Mouse (Mus musculus): ENCODE measurements around the gene Vps51.
A peak's percentile ranks its signal among the peaks of the same experiment; 100 is the strongest.

Vps51 gene

DNA sequence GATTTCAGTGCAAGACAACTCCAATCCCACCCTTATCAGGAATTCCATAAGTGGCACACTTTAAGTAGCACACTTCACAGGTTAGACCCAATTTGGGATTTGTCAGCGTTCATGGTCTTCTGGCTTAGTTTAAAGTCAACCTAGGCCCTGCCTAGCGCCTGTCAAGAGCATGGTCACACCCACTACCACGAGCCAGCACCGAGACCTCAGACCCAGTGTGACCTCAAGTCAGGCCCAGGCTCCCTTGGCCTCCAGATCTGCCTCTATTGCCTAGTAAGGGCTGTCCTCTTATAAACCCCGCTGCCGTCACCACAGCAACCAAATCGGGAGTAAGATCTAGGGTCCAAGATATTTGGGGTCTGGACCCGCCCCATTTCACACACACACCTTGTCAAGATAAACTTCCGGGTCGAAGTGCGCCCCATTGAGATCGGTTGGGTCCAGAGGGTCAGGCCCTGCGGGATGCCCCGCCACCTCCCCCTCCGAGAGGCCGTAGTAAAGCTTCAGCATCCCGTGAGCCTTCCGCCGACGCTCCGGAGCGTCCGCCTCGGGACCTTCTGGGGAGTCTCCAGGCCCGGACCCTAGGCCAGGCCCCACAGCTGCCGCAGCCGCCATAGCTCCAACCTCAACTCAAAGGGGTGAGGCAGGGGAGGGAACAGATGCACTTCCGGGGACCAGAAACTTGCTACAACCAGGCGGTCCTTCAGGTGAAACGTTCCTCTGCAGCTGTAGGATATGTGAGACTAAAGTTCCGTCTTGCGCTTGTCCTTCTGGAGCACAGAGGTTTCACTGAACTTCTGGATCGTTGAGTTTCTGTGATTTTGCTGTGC lies at the start of gene Vps51:
Gene Vps51, minus strand, starts transcription at position 668 of the 830 bp plus-strand sequence.
- DNase-seq = peak; percentile 86

DNA sequence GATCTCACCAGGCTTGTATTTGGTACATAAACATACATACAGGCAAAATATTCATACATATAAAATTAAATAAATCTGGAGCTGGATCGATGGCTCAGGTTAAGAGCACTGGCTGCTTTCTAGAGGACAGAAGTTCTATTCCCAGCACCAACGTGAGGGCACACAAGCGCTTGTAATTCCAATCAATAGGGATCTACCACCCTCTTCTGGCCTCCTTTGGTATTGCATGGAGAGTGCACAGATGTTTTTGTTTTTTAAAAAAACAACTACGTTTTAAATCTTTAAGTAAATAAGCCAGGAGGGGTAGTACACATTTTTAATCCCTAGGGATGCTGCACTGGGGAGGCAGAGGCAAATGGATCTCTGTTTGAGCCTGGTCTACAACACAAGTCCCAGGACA lies 49.3 kb upstream of the Vps51 start:
- DNase-seq = no peak

DNA sequence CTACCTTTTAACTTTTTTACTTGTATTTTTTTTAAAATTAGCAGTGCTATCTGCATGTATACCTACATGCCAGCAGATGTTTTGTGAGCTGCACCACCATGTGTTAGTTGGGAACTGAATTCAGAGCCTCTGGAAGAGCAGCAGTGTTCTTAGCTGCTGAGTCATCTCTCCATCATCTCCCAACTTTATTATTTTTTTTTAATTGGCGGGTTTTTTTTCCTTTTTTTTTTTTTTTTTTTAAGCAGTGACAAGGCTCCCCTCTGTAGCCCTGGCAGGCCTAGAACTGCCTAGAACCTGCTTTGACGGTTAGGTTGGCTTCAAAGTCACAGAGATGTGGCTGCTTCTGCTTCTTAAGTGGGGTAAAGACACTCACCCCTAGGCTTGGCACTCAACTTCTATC lies 47.9 kb upstream of the Vps51 start:
- DNase-seq = no peak

DNA sequence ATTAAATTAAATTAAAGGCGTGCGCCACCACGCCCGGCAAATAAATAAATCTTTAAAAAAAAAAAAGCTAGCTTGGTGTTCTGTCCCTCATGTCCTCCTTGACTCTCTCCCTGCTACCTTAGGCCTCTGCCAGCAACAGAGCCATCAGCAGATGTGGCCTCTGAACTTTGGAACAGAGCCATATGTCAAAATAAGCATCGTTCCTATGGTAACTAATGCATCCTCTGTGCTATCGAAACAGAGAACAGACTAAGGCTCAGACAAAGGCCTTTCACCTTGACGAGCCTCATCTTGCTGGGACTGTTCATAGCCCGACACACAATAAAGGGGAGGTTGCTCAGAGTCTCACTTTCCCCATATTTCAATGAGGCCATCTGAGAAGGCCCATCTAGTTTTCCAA lies 46.3 kb upstream of the Vps51 start:
- no peak for DNase-seq

DNA sequence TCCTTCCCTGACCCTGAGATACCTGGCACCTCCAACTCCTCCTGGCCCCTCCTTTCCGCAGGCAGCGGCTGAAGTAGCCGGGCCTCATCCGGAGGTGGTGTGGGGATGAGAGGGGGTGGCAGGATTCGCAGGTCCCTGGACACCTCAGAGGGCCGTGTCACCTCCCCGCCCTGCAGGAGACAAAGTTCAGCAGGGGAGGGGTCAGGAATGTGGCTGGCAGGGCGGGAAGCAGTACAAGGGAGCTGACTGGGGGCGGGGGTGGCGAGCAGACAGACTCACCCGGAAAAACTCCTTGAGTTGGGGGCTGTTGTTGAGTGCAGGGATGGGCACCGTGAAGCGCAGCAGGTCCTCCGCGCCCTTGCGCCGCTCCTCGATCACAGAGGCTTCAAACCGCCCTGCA lies 44.7 kb upstream of the Vps51 start:
- DNase-seq = no peak

DNA sequence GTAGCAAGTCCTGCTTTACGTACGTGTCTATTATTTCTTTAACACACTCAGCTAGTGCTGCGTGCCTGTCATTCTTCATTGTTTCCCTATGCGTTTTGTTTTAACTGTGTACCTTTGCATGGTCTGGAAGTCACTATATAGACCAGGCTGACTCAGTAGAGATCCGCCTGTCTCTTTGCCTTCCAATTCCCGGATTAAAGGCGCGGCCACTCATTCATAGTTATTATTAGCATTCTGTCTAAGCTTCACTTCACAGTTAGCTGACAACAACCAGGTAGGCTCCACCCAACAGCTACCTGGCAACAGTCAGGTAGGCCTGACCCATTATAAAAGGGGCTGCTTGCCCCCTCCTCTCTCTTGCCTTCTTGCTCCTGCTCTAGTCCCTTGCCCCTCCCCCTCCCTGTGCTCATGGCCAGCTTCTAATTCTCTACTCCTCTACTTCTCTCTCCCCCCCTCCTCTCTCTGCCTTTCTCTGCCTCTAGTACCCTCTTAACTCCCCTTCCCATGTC lies 41.7 kb upstream of the Vps51 start:
- DNase-seq = no peak

DNA sequence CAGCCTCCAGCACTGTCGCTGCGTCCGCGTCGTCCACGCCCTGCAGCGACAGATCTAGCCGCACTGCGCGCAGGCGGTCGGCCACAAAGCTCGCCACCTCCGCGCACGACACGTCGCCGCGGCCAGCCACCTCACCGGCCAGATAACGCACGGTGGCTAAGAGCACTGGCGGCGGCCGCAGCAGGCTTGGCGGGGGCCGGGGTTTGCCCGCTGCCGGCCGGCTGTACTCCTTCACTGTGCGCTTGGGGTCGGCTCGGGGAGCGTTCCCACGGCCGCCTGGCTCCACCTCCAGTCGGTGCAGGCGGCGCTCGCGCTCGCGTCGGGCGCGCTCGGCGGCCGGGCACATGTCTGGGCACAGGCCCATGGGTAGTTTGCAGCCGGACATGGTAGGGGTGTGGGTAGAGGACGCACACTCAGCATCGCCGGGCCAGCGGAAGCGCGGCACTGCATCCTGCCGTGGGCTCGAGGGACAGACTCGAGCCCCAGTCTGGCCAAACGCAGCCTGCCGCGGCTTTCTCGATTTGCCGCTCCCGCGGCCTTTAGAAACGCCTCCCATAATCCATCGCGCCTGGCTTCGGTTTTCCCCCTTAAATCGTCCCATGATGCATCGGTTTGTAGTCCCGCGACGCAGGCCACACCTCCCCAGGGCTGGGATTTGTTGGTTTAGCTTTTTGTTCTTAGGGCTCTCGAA lies 41.1 kb upstream of the Vps51 start, which contains the start of gene Sac3d1:
Gene Sac3d1, minus strand, starts transcription at position 665 of the 691 bp plus-strand sequence.
- peak; percentile 88 for DNase-seq

DNA sequence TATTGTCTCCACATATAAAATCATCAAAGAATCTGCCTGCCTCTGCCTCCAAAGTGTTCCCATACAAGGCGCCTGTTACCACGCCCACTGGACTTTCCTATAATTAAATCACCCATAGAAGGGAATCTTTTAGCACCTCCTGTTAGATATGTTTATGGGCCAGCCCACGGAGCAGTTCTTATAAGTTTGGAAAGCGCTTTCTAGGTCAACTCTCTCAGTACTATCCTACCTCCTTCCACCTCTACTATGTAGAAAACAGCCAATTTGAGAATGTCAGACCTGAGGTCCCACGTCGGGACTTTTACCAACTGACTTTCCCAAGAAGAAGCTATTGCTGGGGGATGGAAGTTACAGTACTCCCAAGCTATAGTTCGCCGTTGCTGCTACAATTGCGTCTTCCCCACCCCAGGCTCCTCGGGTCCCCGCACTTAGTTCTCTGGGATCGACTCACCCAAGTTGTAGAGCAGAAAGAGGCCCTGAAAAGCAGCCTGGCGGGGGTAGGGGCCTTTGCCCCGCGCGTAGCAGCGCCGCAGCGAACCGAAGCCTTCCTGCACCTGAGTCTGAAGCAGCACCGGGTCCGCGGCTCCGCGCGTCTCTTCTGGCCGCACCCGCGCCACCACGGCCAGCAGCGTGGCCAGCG lies 40.4 kb upstream of the Vps51 start:
- no peak for DNase-seq

DNA sequence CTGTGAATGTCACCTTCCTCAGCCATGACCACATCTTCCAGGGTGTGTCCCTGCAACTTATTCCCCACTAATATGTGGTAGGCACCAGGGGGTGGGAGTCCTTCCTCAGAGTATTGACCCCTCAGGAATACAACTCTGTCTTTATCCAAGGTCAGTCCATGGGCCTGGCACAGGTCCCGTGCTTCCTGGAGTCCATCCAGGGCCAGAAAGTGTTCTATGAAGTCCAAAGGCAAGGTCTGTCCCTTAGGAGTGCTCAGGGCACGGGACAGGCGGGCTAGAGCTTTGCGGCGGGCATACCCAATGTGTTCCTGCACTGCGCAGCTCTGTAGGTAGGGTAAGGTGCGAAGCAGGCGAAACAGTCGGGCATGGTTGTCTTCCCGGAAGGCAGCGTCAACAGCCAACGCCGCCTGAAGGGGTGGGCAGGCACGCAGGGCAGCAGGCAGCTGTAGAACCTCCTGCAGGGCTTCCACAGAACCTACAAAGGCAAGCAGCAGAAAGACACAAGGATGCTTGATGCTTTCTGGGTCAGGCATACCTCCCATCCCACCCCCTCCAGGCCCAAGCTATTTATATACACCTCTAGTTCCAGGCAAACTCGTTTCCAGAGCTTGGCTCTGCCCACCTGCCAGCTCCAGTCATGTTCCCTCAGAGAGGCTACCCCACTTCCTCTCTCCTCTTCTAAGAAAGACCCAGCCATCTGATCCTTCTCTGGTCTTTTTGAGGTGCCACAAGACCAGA lies 39.3 kb upstream of the Vps51 start:
- DNase-seq = peak; percentile 61

DNA sequence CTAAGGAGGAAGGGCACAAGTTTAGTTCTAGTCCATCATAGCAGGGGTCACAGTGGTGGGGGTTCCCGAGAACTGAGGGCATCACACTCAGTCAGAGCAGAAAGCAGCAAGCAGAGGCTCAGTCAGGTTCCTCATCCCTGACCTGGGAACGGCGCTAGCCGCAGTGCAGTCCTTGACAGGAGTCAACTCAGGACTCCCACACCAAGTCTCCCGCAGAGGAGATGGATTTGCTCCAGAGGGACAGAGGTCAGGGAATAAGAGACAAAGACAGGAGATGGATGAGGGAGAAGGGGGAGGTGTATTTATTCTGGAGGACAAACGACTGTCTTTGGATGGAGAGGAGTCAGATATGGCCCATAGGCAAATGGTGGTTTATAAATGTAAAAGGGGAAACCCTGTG lies 36.1 kb upstream of the Vps51 start:
- peak; percentile 24 for DNase-seq

DNA sequence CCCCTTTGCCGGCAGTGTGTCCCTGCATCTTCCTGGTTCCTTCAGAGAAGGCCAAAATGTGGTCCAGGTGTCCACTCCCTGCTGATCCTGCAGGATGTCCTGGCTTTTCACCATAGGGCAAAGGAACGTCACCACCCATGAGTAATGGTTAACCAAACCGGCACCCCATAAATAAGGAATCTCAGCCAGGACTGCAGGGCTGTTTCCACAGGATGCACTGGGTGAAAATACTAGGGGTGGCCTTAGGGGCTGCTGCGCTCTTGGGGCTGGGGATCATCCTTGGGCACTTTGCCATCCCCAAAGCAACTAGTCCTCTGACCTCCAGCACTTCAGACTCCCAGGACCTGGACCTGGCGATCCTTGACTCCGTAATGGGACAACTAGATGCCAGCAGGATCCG lies 28.6 kb upstream of the Vps51 start, which contains the start of gene Naaladl1:
Gene Naaladl1, plus strand, starts transcription at position 197 of the 400 bp plus-strand sequence.
- no peak for DNase-seq

DNA sequence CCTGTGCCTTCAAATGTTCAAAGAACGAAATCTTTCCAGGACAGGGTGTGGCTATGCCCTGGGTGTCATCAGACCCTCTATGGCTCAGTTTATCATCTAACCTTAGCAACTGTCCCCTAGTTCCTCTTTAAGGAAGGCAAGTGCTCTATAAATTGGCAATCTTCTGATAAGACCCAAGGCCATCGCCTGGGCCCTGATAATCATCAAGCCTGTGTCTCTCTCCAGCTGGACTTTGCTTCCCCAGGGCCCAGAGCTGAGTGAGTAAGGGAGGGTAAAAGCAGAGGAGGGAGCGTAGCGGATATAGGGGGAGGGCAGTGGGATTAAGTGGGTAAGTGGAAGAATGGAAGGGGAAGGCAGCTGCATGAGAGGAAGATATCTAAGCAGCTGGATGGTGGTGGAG lies 27.4 kb upstream of the Vps51 start:
- no peak for DNase-seq

DNA sequence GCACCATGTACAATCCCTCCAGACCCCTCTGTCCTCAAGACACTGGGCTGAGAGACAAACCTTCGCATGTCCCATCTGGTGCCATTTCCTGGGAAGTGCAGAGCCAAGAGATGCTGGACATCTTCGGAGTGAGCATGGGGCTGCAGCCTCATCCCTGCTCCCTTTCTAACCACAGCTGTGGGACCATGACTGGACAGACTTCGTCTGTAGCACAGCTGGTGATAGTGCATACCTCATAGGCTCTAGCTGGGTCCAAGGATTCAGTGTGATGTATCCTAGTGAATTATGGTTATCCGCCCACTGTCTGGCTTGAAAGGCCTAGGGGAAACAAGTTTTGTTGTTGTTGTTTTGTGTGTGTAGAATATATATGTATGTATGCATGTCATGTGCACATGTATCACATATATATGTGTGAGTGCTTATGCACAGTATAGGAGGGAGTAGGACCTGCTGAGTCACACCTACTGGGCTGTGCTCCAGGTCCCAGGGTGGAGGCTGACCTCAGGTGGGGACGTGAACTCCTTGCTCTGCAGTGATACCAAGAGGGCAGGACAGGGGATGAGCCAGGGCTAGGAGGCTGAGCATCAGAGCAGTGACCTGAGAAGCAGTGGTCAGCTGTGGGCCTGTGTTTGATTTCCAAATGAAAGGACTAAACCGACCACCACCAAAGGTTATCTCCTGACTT lies 25.3 kb upstream of the Vps51 start:
- no peak for DNase-seq

DNA sequence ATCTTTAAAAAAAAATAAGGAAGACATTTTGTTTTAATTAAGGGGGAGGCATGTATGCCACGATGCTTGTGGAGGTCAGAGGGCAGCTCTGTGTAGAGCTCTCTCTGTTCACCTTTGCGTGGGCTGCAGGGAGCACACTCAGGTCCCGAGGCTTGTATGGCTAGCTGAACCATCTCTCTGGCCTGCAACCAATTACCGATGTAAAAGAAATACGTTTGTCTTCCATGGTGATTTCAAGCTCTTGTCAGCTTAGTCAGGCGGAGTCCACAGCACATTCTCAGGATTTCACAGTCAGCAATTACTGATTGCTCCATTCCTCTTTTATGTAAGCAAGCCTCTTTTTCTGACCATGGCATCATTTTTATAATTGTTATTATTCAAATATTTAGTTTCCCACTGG lies 24.2 kb upstream of the Vps51 start:
- DNase-seq = no peak

DNA sequence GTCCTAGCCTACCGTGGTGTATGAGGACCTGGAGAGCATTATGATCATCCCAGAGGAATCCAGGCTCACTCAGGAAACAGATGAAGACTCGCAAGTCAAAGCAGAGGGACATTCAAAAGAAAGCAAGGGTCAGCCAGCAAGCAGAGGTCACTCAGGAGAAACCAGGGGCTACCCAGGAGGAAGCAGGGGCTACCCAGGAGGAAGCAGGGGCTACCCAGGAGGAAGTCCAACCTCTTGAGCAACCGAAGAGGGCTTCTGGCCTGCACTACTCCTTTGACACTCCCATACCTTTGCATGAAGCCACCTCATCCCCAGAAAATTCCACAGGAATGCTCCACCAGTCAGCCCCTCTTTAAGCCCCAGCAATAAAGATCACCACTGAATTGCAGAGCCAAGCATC lies 20.8 kb upstream of the Vps51 start:
- DNase-seq = no peak

DNA sequence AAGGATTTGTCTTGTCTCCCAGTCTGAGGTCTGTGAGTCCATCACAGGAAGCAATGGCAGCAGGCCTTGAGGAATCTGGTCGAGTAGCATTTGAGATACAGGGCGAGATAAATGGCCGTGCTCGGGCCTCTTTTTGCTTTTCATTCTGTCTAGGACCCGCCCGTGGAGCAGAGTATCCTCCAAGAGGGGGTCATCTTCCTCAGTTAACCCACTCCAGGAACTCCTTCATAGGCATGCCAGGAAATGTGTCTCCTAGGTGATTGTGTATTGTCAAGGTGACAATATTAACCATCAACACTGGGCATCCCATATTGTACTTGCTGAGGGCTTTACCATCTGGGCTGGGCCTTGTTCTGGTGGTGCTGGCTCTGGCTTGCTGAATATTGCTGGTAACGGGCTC lies 17.1 kb upstream of the Vps51 start, which contains the start of gene AC131692.1:
Gene AC131692.1, plus strand, starts transcription at position 301 of the 400 bp plus-strand sequence.
- no peak for DNase-seq

DNA sequence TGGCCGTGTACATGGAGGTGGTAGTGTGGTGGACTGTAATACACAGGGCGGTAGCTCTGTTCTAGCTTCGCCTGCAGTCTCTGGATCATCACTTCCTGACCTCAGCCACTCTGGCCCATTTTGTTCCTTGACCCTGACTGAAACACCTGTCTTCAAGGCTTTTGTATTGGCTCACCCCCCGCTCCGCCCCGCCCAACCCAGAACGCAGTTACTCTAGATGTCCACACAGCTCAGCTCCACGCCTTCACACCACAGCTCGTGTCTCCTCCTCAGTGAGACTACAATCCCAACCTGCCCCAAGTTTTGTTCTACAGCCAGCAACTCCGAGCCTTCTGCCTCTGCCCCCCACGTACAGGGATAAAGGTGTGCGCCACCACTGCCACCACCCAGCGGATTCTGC lies 11.8 kb upstream of the Vps51 start:
- no peak for DNase-seq

DNA sequence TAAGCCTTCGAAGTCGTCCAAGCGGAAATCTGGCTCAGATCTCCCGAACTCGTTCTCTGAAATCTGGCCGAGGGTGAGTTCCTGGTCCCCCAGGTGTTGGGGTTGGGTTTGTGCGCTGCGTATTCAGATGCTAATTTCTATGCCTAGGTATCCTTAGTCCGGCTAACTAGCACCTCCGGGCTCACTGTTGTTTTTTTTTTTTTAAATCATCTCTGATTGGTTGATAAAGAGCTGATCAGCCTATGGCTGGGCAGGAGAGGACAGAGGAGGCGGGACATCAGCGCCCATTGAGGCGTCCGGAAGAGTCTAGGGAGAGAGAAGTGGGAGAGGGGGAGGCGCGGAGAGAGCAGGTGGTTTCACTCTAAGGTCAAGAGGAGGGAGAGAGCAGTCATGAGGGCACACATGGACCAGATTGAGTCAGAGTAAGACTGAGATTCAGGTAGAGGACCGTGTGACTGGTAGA lies 8.4 kb upstream of the Vps51 start:
- peak; percentile 59 for DNase-seq

DNA sequence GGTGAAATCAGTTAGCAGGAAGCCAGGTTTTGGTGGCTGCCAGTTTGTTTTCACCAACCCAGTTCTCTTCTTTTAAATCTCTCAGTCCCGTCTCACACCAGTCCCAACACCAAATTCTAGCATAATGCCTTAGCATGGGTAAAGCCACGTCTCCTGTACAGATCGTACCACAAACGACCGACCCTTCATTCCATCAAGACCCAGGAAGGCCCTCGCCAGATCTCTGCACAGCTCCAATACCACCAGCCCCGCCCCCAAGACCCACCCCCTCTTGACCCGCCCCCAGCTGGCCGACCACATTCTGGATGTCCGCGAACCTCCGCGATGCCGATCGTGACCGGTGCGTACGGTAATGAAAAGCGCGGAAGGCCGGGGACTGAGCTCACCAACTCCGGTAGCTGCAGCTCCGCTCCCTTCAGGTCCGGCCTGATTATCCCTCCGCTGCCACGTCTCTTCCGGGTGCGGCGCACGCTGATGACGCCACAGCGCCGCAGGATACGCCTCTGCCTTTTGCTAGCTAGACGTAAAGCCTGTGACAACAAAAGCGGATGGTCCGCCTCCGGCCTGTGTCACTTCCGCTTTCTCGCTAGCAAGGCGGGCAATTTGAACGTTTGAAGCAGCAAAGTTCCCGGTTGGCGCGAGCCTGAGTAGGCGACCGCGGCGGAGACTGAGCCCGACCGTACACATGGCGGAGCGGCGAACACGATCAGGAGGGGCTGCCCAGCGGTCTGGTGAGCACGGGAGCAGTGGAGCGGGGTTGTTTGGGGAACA lies 7.6 kb upstream of the Vps51 start, which contains the start of the genes Zfpl1 and Cdca5:
Gene Zfpl1, minus strand, starts transcription at position 479 of the 771 bp plus-strand sequence.
Gene Cdca5, plus strand, starts transcription at position 506 of the 771 bp plus-strand sequence.
- DNase-seq = peak; percentile 97

DNA sequence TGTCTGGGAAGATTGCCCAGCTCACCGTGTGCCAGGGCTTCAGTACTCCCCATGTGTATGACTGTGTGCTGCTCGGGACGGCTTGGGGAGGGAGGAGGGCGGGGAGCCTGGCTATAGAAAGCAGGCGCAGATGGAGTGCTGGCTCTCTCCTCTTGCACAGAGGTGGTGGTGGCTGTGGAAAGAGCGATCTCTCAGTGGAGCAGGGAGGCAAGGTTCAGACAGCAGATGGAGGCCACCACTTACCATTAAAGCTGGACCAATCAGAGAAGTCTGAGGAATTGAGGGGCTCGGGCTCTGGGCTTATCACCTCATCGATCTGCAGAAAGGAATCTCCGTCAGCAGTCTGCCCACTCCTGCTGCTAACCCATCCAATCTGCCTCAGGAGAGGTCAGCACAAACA lies 5.1 kb upstream of the Vps51 start, which contains the start of gene Gm28374:
Gene Gm28374, minus strand, starts transcription at position 101 of the 400 bp plus-strand sequence.
- DNase-seq = no peak

DNA sequence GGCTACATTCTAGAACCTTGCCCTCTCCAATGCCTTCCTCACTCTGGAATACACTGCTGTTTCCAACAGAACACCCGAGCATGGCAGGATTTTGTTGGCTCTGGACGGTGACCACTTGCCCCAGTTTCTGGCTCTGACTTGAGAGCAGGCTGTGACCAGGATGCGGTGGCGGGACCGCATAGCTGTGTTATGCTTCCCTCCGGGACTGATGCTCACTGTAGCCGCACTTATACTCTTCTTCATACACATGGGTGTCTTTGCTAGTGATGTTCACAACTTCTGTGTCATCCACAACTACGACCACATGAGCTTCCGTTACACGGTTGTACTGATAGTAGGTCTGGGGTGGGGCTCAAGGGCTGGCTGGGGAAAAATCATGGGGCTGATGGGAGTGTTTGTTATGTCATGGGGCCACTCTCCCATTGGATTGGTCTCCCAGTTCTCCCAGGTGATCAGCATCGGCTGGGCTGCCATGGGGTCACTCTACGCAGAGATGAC lies 3.0 kb upstream of the Vps51 start, which contains the start of gene Tmem262:
Gene Tmem262, plus strand, starts transcription at position 51 of the 498 bp plus-strand sequence.
- no peak for DNase-seq
